Mouse (Mus musculus) retina, adult 2 months (tissue): ENCODE measurements at regions not wholly inside any gene's neighbourhood (a gene's known extent, or its start where the extent isn't known, plus 50 kb on each side); places are given as distances from the start of the nearest gene placed in this dataset.

Source experiments
- DNase-seq: peaks from one replicate; pipeline ENCODE4 v3.0.0-alpha.2; 2012; ENCODE audit warnings: low read depth, low spot score

DNA sequence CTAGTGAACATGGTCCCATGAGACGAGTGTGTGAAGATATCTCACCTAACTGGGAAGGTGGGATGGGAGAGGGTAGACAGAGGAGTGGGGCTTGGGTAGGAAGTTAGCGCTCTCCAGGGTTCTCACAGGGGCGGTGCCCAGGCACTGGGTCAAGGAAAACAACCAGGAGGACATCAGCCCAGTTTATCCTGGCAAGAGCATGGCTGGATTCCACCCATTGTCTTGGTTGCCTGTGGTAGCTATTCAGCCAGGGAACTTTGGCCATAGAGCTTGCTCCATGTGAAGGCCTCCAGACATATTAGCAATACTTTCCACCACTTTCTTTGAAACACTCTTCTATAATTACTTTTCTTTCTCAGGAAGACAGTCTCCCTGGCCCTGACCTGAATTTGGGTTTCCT, 131.4 kb downstream of the 1700020N01Rik start:
- DNase-seq = no peak

DNA sequence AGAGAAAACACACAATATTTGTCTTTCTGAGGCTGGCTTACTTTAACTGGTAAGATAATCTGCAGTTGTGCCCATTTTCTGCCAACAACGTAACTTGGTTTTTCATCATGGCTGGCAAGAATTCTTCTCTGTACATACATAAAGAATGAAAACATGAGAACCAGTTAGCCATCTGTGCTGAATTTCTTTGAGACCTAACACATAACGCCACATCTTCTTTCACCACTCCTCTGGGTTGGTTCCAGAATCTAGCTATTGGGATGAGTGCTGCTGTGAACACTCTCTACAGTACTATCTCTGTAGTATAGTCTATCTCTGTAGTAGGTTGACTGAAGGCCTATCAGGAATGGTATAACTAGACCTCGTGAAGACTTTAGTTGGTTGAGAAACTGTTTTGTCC, 132.1 kb downstream of the 1700020N01Rik start:
- no peak for DNase-seq

DNA sequence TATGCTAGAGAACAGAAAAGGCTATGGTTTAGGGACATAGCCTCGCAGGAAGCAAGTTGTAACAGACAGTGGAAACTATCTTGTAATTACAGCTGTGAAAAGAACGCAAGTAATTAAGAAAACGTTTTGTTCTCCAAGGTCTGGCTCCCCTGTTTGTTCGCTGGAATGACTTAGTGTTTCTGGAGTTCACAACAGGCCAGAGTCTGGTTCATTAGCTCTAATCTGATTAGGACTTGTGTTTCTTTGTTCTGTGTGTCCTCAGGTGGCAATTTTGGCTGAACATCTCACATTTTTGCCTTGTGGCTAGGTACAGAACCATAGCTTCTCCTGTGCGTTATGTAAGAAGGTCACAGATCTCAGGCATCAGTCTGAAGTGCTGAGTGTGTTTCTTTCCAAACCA, 141.7 kb upstream of the Sgk1 start:
- no peak for DNase-seq

DNA sequence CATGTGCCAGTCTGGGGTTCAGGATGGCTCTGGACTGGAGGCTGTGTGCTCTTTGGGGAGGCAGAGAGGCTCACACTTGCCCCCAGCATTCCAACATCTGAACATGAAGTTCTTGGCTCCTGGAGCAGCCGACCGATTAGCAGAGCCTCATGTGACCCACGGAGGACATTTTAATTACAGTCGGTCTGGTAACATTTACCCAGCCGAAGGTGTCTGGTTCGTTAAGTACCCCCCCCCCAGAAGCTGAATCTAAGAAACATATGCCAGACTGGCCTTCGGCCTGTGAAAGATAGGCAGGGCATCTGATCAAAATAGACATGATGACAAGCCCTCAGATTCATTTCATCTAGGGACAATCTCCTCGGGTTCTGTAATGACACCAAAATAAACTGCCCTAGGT, 140.4 kb upstream of the Sgk1 start:
- DNase-seq = no peak

DNA sequence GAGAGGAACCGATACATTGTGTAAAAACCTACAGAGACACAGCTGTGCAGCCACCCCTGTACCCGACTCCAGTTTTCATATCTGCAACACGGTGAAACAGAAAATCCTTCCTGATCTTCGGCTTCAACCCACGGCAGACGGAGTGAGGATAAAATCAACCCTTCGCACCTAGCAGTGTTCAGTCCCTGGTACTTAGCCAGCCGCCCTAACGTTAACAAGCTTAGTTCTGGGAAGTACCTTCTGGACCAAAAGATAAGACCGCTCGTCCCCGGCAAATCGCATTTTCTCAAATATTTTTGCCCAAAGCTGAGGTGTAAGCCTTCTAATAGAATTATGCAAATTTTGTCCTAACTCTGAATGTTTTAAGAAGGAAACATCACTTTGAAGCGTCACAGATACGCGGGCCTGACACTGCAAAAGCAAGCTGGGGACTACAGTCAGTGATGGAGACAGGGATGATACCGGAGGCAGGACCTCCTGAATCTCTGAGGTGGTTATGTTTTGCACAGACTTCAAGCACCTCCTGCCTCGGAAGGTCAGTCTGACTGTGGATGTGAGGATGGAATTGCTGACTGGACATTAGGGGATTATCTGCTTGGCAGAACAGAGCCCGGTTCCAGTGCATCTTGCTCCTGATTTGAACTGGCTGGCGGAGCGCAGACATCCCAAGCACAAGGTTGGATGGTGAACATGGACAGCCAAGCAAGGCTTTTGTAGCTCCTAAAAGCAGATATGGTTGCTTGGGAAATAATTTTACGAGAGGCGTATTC, 139.8 kb upstream of the Sgk1 start:
- DNase-seq = no peak

DNA sequence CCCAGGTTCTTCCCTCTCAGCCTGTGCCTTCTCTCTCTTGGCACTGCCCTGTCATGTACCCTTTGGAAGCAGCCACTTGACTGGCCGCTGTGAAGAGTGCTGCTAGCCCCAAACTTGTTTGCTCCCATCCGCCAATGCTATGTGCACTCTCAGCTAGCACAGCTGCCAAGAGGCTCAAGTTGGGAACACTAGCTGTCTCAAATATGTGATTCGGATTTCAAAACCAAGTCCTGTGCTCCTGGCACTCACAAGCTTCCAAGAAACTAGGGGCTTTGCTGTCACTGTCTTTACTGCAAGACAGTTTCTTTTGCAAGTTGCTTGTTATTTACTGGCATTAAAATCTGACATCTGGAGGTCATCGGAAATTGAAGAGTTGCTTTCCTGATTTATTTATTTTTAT, 138.6 kb upstream of the Sgk1 start:
- DNase-seq = no peak

DNA sequence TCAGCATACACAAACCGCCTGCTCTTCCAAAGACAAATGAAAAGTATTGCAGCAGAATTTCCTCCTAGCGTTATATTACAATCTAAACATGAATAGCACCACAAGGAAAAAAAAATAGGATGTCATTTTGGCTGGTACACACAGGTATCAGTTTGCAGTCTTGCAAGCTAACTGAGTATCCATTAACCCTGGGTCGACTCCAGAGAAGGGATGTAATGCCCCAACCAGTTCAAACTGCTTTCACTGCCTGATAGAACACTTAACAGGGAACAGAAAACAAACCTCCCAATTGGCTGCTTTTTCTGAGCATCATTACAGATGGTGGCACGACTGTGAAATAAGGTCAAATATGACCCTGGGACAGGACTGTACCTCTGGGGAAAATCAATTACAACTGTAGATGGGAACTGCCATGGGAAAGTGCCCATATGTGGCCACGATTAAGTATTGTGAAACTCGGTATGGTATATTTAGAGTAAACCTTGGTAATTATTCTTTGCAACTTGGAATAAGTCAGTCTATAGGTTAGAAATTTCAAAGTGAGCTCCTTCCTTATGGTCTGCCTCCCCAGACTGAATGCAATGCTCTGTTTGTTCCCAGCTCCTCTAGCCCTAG, 137.5 kb upstream of the Sgk1 start:
- DNase-seq = no peak

DNA sequence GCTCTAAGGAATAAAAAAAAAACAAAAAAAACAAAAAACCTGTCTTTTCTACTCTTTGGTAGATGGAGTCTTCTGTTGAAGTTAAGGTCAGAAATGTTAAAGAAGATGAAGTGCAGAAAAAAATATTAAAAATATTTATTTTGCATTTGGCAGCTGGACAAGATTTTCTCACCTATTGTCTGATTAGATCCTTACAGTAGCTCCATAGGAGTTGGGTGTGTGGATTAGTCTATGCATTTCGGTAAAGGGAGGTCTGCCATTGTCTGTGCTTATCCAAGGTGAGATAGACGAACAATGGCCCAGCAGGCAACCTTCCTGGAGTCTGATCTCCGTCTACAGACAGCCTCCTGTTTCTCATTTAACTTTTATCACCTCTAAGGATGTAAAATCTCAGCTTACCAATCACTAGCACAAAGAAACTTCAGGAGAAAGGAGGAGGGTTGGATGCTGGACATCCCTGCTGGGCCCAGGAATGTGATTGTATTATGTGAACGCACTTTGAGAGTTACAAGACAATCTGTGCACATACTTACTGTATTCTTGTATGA, 136.0 kb upstream of the Sgk1 start:
- DNase-seq = no peak

DNA sequence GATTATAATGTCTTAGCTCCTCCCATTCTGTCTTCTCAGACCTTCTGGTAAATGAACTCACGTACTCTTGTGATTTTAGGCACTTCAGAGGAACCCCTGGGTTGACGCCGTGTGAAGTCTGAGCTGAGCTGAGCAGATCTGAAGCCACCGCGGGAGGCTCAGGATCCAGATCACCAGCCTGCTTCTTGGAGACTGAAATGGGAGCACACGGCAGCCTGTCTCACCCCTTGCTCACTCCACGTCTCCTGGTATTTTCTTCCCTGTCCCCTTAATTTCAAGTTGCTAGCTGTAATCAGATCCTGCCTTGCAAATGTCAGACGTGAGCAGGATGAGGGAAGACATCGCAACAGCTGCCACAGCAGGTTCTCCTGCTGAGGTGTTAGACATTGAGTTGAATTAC, 135.3 kb upstream of the Sgk1 start:
- no peak for DNase-seq

DNA sequence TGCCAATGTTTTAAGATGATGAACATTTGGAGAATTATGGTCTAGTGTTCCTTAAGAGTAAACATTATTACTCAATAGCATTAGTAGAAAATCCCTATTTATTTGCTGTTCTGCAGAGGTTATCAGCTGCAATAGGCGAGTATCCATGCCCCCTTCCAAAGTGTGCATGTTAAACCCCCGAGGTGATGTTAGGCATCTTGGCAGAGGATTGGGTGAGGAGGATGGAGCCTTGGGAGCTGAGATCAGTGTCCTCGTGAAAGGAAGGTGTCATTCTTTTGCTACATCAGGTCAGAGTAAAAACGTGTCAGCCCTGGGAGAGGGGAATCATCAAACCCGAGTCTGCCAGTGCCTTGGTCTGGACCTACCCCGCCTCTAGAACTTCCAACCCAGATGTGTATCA, 130.7 kb upstream of the Sgk1 start:
- DNase-seq = no peak

DNA sequence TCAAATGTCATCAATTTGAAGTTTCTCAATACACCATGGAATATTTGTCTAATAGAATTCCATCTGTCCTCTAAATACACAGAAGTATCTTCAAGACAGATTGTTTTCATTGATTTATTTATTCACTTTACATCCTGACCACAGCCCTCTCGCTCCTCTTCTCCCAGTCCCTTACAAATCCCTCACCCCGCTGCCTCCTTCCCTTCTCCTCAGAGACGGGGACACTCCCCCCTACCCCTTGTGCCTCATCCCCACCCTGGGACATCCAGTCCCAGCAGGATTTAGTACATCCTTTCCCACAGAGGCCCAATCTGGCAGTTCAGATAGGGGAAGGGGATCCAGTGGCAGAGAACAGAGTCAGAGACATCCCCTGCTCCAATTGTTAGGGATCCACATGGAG, 129.6 kb upstream of the Sgk1 start:
- DNase-seq = no peak

DNA sequence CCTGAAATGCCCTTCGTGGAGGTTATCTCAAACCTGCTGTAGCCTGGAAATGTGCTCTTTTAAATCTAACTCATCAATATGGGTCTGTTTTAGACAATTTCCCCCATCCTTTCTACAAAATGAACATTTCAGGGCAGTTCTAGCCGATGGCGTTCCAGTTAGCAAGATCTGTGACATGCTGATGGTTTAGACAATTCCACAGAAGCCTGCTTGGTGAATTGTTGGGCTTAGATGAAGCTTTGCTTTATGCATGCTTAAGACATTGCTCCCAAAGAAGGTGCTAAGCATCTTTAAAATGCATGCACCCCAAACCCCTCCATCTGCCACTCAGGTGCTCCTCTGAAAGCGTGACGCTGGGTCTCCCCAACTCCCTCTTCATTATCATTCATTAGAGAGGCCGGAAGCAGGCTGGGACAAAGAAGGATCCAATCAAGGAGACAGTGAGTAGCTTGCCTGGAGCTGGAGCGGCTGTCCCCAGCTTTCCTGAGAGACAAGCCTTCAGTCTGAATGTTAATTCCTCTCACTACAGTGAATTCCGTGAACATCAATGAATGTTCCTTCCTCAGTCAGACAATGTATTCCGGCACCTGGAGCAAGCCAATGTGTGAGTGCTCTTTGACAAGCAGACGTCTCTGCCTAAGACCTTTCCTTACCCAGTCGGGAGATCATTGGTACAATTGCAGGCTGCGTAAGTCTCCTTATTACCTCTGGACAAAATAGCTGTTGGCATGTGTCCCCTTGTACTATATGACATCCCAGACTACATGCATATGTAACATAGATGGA, 127.0 kb upstream of the Sgk1 start:
- no peak for DNase-seq

DNA sequence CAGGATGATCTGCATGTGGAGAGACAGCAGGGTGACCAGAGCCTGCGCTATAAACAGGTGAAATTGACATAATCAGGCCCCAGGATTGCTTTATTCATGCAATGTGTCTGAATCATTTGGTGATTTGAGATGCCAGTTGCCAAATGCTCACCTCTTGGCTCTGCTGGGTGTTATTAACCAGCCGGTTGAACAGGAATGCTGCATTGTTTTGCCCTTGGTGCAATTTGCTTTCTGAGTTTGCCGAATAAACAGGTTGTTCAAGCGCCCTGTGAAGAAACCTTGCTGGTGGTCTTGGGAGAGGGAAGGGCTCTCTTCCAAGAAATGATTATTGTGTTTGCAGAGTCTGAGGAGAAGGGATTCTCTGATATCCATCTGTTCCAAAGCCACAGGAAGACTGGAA, 126.3 kb upstream of the Sgk1 start:
- no peak for DNase-seq

DNA sequence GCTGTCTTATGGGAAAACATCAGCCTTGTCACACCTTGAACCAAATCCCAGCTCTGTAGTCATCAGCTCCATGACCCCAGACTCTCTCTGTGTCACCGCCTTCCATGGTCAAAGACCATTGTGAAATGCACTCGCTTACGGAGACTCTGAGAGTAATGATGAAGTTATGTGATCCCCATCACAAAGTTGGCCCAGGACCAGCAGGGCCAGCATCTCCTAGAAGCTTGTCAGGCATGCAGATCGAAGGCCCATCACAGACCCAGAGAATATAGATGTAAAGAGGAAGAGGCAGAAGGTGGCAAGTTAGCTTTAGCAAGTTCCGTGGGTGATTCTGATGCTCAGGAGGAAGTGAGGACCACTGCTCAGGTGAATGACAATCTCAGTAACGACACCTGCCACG, 125.2 kb upstream of the Sgk1 start:
- no peak for DNase-seq

DNA sequence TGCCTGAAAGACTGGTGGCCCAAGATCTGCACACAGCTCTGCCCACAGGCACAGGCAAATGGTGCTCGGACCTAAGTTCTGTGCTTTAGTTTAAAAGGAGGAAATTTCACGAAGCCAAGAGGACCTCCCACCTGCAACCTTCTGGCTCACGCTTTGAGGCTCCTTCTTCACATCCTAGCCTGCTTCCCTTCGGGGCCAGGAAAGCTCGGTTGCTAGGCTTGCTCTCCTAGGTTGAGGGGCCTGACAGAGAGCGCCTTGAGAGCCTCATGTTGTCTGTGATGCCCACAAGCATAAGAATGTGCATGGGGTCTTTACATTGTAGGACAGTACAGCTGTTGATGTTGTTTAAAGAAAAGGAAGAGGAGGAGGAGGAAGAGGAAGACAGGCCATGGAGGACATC, 123.9 kb upstream of the Sgk1 start:
- DNase-seq = no peak

DNA sequence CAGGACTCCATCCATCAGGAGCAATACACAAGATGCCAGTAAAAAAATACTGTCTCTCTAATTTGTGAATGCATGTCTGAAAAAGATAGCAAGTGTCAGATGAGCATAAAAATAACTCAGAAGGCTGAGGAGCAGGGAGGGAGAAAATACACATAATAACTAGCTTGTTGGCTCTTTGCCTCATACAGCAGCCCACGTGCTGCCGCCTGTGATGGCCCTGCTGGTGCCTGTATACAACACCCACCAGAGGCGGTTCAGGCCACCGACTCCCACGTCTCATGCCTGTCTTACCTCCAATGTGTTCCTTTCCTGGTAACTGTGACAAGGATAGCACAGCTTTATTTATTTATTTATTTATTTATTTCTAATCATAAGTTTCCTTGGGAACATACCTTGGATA, 119.5 kb upstream of the Sgk1 start:
- DNase-seq = no peak

DNA sequence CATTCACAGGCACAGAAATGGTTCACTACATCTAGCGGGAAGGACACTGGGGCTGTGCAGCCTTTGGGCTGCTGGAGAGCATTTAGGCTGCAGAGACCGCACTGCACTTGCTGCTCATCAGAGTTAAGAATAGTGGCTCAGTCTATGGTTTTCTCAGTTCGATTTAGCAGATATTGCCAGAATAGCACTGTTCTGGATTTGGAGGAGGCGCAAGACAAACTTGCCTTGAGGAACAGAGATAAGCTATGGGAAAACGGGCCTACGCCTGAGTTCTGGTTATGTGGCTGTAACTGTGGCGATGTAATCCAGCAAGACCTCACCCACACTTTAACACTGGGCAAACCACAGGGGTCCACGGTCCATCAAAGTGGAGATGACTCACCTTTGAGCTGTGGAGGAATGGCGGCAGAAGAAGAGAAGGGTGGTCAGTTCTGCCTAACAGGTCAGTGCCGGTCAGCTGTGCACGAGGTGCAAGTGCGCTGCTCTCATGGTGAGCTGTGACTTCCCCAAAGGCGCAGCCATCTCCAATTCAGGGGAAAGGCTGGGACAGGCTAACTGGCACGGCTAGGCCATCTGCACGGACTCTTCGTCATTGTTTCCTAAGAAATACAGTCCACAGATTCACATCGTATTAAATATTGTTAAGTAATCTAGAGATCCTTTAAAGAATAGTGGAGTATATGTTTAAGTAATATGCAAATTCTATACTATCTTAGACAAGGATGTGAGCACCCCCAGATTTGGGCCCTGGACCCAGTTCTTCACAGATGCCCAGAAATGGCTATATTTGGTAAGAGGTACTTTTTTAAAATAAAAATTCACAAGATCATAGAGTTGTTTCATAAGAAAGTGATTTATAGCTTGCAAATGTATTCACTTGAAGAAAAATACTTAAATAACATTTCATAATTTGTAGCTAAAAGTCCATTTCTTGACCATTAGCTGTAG, 118.7 kb upstream of the Sgk1 start:
- DNase-seq = no peak

DNA sequence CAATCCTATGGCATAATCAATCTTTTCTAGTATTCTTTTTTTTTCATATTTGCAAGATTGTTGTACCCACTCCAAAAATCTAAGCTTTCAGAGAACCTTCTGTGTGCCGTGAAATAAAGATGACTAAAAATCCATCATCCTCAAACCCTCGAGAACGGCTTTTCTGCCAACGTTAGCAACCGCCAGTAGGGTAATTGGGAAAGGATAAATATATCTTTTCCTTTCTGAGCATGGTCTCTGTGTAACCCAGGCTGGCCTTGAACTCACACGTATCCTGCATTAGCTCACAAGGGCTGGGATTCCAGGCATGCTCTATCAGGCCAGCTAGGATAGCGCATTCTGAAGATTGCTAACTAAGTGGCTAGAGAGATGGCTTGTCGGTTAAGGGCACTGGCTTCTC, 117.9 kb upstream of the Sgk1 start:
- DNase-seq = no peak

DNA sequence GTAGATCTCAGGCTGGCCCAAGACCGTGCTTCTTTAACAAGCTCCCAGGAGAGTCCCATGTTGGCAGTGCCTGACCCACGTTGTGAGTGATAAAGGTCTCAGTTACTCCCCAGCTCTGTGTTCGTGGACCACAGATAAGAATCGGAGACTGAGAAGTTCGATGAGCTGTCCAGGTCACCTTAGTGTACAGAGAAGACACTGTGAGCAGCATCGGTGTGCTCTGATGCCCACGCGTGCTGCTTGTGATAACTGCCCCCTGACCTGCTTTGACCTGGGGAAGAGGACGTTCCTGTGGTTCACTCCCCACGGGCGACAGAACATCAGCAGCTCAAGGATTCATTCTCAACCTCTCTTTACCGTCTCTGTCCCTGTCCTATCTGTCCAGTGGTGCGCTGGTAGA, 117.1 kb upstream of the Sgk1 start:
- no peak for DNase-seq

DNA sequence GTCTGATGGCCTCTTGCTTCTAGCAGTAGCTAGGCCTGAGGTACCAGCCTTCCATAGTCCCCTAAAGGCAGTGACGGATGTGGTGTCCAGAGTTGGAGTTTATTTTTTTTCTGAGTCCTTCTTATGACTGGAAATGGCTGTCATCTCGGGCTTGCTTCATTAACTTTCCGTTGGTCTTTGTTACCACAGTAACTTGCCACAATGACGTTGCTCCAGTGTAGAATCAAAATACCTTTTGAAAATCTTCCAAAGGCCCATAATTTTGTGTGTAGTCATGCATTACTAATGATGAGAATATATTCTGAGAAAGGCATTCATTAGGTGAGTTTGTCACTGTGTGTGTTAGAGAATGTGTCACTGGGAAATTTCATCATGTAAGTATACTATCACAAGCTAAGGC, 108.4 kb upstream of the Sgk1 start:
- DNase-seq = no peak

DNA sequence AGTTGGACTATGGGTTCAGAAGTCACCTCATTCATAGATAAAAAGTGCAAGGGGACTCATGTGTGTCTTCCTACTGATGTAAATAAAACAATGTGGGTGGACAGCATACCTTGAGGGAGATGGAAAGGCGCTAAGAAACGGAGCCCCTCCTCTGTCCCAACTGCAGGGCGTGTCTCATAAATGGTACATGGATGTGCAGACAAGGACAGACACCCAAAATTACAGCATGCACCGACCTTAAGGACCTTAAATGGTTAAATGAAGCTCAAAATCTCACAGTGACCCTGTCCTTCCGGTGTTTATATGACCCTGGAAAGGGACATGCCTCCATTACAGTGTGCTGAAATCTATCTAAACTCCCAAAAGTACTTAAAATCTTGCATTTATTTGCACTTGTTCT, 106.5 kb upstream of the Sgk1 start:
- no peak for DNase-seq
